Mouse (Mus musculus) embryonic stem cell, embryonic (primary cell): ENCODE results near the gene Pmepa1.

Source experiments
- CTCF ChIA-PET, 4 experiments: fragments of 300-600 bp in 2 of 4; fragments of 350-600 bp in 2 of 4; sonication (Branson Sonifier 250); formaldehyde crosslinking; loops; one replicate each; lab custom pipeline; 2022; ENCODE audit warnings: inconsistent platforms in 2 of 4; lab: Charles Lee
- POLR2A ChIA-PET, 4 experiments: fragments of 300-600 bp in 2 of 4; fragments of 350-600 bp in 2 of 4; sonication (Branson Sonifier 250); formaldehyde crosslinking; loops; one replicate each; lab custom pipeline; 2022; ENCODE audit warnings: antibody characterized with exemption in 4 of 4, inconsistent platforms in 1 of 4; lab: Charles Lee

The Pmepa1 gene

GRCm38 (mm10) chr2:173207051-173207450 is 69.3 kb downstream of the Pmepa1 start:
- CTCF ChIA-PET = interaction anchor here in 2 of 4 experiments (0.7 to 0.8 kb wide), 2 partner anchors 12 to 28 kb away, joined by 3 to 4 read pairs; partner anchors contain the start of gene Zbp1 (in 1 of the 2)
- POLR2A ChIA-PET = interaction anchor here in 1 of 4 experiments (0.6 kb wide), 1 partner anchor 133 kb away, joined by 4 read pairs; no protein-coding TSS in a partner anchor

- ChIA-PET CTCF (interaction anchor here in 1 of 4 experiments (0.7 to 1.6 kb wide), 2 partner anchors 28 to 360 kb away, joined by 3 to 4 read pairs; no protein-coding TSS in a partner anchor), POLR2A (interaction anchor here in 1 of 4 experiments (0.6 to 0.7 kb wide), 2 partner anchors 17 to 64 kb away, joined by 3 read pairs; no protein-coding TSS in a partner anchor)
These were observed 70.7 kb downstream of the Pmepa1 start for GRCm38 (mm10) chr2:173205563-173206099.

GRCm38 (mm10) chr2:173204671-173205070 is 71.7 kb downstream of the Pmepa1 start:
- ChIA-PET CTCF (interaction anchor here in 2 of 4 experiments (0.7 to 1.6 kb wide), 2 partner anchors 29 to 487 kb away, joined by 3 to 11 read pairs; no protein-coding TSS in a partner anchor), POLR2A (no interaction called here)

- ChIA-PET POLR2A (no interaction called here), CTCF (interaction anchor here in 2 of 4 experiments (1.4 to 1.7 kb wide), 3 partner anchors 15 to 359 kb away, joined by 3 to 4 read pairs (median 4); partner anchors contain the start of gene Zbp1 (in 1 of the 2))
These were observed 72.6 kb downstream of the Pmepa1 start for GRCm38 (mm10) chr2:173203726-173204125.

- ChIA-PET POLR2A (interaction anchor here in 2 of 4 experiments (0.6 to 0.7 kb wide), 3 partner anchors 104 to 361 kb away, joined by 3 read pairs; no protein-coding TSS in a partner anchor), CTCF (interaction anchor here in 2 of 4 experiments (0.5 to 2.0 kb wide), 7 partner anchors 16 to 678 kb away, joined by 3 to 7 read pairs (median 4); partner anchors contain the start of gene Zbp1 (in 2 of the 2))
These were observed 73.2 kb downstream of the Pmepa1 start for GRCm38 (mm10) chr2:173202924-173203689.

- ChIA-PET CTCF (interaction anchor here in 1 of 4 experiments (0.6 kb wide), 1 partner anchor 25 kb away, joined by 4 read pairs; no protein-coding TSS in a partner anchor), POLR2A (no interaction called here)
These were observed 81.5 kb downstream of the Pmepa1 start for GRCm38 (mm10) chr2:173194796-173195195.

GRCm38 (mm10) chr2:173187182-173187855 is 89.0 kb downstream of the Pmepa1 start:
- POLR2A ChIA-PET = interaction anchor here in 2 of 4 experiments (0.6 to 1.5 kb wide), 2 partner anchors 69 to 366 kb away, joined by 3 to 4 read pairs; no protein-coding TSS in a partner anchor
- CTCF ChIA-PET = interaction anchor here (0.6 to 7.9 kb wide), 32 partner anchors 13 to 374 kb away, joined by 3 to 87 read pairs (median 6); partner anchors contain the start of gene Zbp1 (in 1 of the 4)

GRCm38 (mm10) chr2:173186047-173186943 is 90.0 kb downstream of the Pmepa1 start:
- ChIA-PET POLR2A (interaction anchor here in 3 of 4 experiments (0.5 to 1.5 kb wide), 3 partner anchors 13 to 379 kb away, joined by 3 read pairs; no protein-coding TSS in a partner anchor), CTCF (interaction anchor here (0.5 to 7.9 kb wide), 71 partner anchors 12 to 1714 kb away, joined by 3 to 87 read pairs (median 4); partner anchors contain the start of gene Zbp1 (in 3 of the 4))

- ChIA-PET CTCF (interaction anchor here (0.5 to 7.9 kb wide), 36 partner anchors 11 to 1715 kb away, joined by 3 to 87 read pairs (median 4); no protein-coding TSS in a partner anchor), POLR2A (interaction anchor here in 1 of 4 experiments (1.1 kb wide), 1 partner anchor 12 kb away, joined by 3 read pairs; no protein-coding TSS in a partner anchor)
These were observed 91.1 kb downstream of the Pmepa1 start for GRCm38 (mm10) chr2:173185282-173185681.

- ChIA-PET CTCF (interaction anchor here in 3 of 4 experiments (0.7 to 7.9 kb wide), 17 partner anchors 10 to 380 kb away, joined by 3 to 87 read pairs (median 3); no protein-coding TSS in a partner anchor), POLR2A (no interaction called here)
These were observed 91.8 kb downstream of the Pmepa1 start for GRCm38 (mm10) chr2:173184475-173185080.

- POLR2A ChIA-PET = no interaction called here
- CTCF ChIA-PET = interaction anchor here in 3 of 4 experiments (0.6 to 7.9 kb wide), 17 partner anchors 9 to 382 kb away, joined by 3 to 87 read pairs (median 3); no protein-coding TSS in a partner anchor
These were observed 92.4 kb downstream of the Pmepa1 start for GRCm38 (mm10) chr2:173183836-173184460.

GRCm38 (mm10) chr2:173183311-173183710 is 93.0 kb downstream of the Pmepa1 start:
- ChIA-PET POLR2A (no interaction called here), CTCF (interaction anchor here (0.6 to 7.9 kb wide), 11 partner anchors 11 to 382 kb away, joined by 3 to 87 read pairs (median 4); no protein-coding TSS in a partner anchor)

GRCm38 (mm10) chr2:173182796-173183195 is 93.5 kb downstream of the Pmepa1 start:
- ChIA-PET POLR2A (interaction anchor here in 2 of 4 experiments (0.6 to 0.8 kb wide), 3 partner anchors 9 to 76 kb away, joined by 3 to 8 read pairs (median 3); no protein-coding TSS in a partner anchor), CTCF (interaction anchor here in 3 of 4 experiments (0.9 to 7.9 kb wide), 4 partner anchors 74 to 234 kb away, joined by 3 to 87 read pairs (median 18); no protein-coding TSS in a partner anchor)

- POLR2A ChIA-PET = interaction anchor here in 2 of 4 experiments (0.6 to 0.8 kb wide), 3 partner anchors 74 to 239 kb away, joined by 3 to 5 read pairs (median 3); no protein-coding TSS in a partner anchor
- CTCF ChIA-PET = interaction anchor here in 3 of 4 experiments (0.6 to 7.9 kb wide), 6 partner anchors 11 to 807 kb away, joined by 3 to 87 read pairs (median 3); no protein-coding TSS in a partner anchor
These were observed 94.4 kb downstream of the Pmepa1 start for GRCm38 (mm10) chr2:173181901-173182300.

GRCm38 (mm10) chr2:173181486-173181885 is 94.8 kb downstream of the Pmepa1 start:
- CTCF ChIA-PET = interaction anchor here in 3 of 4 experiments (0.6 to 7.9 kb wide), 5 partner anchors 10 to 807 kb away, joined by 3 to 87 read pairs (median 3); no protein-coding TSS in a partner anchor
- POLR2A ChIA-PET = interaction anchor here in 2 of 4 experiments (0.6 kb wide), 2 partner anchors 219 to 239 kb away, joined by 3 to 5 read pairs; no protein-coding TSS in a partner anchor
